Mouse (Mus musculus): ENCODE data around the gene Slc7a7. TPM values are rescaled to one million over a fixed set of nuclear protein-coding genes. Genes with fewer than 3 reads are reported as not detected.

The Slc7a7 gene
- total RNA-seq, 1 experiment = 93.1 TPM

DNA sequence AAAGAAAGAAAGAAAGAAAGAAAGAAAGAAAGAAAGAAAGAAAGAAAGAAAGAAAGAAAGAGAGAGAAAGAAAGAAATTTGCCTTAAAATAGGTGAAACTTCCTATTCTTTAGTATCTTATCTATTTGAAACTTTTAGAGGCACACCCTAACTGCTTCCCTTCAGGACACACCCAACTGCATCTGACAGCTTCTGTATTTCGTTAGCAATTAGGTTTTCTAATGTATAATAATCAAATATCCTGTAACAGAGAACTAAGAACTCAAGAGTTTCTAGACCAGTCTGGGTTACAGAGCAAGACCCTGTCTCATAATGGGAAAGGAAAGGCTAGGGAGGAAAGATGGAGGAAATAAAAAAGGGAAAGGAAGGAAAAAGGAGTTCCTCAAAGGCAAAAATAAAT lies 7.1 kb upstream of the Slc7a7 start:
- TF ChIP-seq HCFC1 (IDR thresholded peaks at IDR 0.05; ENCODE audit: borderline replicate concordance, insufficient read depth, low read length) (no peak), ZNF384 (IDR thresholded peaks at IDR 0.05; ENCODE audit: low read depth, low read length) (no peak), CHD2 (IDR thresholded peaks at IDR 0.05; ENCODE audit: low read depth, low read length) (no peak)
- H3K36me3 ChIP-seq (ENCODE audit: control insufficient read depth, insufficient read depth, low read length, poor library complexity, severe bottlenecking) = peaks cover 4% of the 10 kb centered on the region
- in situ Hi-C loops (cut with MboI; ENCODE audit: low sequenced_read_pairs in 2 of 2, unreplicated experiment in 2 of 2) = no loop called here
- no peak overlapping the region for H3K27ac ChIP-seq (ENCODE audit: insufficient read depth, low read depth, low read length, poor library complexity, severe bottlenecking)
- DNase-seq (ENCODE audit: low read depth, low spot score) = no peak
- H3K9me3 ChIP-seq (ENCODE audit: control insufficient read depth, insufficient read depth, low read depth, low read length) = no peaks in the 10 kb centered on the region
- H3K9ac ChIP-seq (ENCODE audit: insufficient read depth, low read depth, low read length, poor library complexity, severe bottlenecking) = no peak overlapping the region
- peaks cover 0 to 5% of the 10 kb centered on the region in 2 experiments; a peak in 3 of 4 replicates for H3K4me1 ChIP-seq (ENCODE audit: control insufficient read depth in 2 of 2, insufficient read depth in 2 of 2, low read length in 2 of 2, poor library complexity in 1 of 2)
- H3K4me3 ChIP-seq (ENCODE audit: insufficient read depth in 1 of 2, low read depth in 1 of 2, low read length in 2 of 2, poor library complexity in 1 of 2, severe bottlenecking in 1 of 2) = no peak overlapping the region

DNA sequence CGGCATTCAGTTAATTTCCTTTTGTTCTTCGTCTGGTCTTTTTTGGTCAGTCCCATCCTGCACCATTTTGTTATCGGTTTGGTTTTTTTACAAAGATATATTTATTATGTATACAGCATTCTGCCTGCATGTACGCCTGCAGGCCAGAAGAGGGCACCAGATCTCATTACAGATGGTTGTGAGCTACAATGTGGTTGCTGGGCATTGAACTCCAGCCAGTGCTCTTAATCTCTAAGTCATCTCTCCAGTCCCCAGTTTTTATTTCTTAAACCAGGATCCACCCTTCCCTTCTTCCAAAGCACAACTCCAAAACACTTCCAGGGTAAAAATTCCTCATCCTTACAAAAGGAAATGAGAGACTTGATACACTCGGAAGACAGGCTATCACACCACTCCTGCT lies 5.8 kb upstream of the Slc7a7 start:
- H3K4me1 ChIP-seq (ENCODE audit: control insufficient read depth in 2 of 2, insufficient read depth in 2 of 2, low read length in 2 of 2, poor library complexity in 1 of 2) = peaks cover 0 to 7% of the 10 kb centered on the region in 2 experiments; a peak in 3 of 4 replicates
- no peak for DNase-seq (ENCODE audit: low read depth, low spot score)
- H3K9ac ChIP-seq (ENCODE audit: insufficient read depth, low read depth, low read length, poor library complexity, severe bottlenecking) = no peak overlapping the region
- in situ Hi-C loops (cut with MboI; ENCODE audit: low sequenced_read_pairs in 2 of 2, unreplicated experiment in 2 of 2) = no loop called here
- no peaks in the 10 kb centered on the region for H3K9me3 ChIP-seq (ENCODE audit: control insufficient read depth, insufficient read depth, low read depth, low read length)
- H3K4me3 ChIP-seq (ENCODE audit: insufficient read depth in 1 of 2, low read depth in 1 of 2, low read length in 2 of 2, poor library complexity in 1 of 2, severe bottlenecking in 1 of 2) = no peak overlapping the region
- H3K27ac ChIP-seq (ENCODE audit: insufficient read depth, low read depth, low read length, poor library complexity, severe bottlenecking) = no peak overlapping the region
- H3K36me3 ChIP-seq (ENCODE audit: control insufficient read depth, insufficient read depth, low read length, poor library complexity, severe bottlenecking) = no peaks in the 10 kb centered on the region
- TF ChIP-seq ZNF384 (IDR thresholded peaks at IDR 0.05; ENCODE audit: low read depth, low read length) (0 out of 2 replicates have a peak, but pooled peaks have one; percentile 41), CHD2 (IDR thresholded peaks at IDR 0.05; ENCODE audit: low read depth, low read length) (no peak)

DNA sequence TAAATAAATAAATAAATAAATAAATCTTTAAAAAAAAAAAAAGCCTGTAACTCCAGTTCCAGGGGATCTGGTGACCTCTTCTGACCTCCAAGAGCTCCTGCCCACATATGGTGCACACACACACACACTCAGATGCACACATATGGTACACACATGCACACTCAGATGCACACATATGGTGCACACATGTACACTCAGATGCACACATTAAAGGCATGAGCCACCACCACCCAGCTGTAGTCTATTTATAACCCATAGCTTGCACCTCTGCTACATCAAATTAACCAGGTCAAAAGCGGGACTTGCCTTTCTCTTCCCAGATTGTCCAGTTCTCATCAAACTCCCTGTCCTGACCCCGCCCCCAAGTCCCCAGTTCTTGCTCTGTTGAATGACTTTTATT lies 3.4 kb upstream of the Slc7a7 start:
- H3K4me1 ChIP-seq (ENCODE audit: control insufficient read depth in 2 of 2, insufficient read depth in 2 of 2, low read length in 2 of 2, poor library complexity in 1 of 2) = peaks cover 3 to 7% of the 10 kb centered on the region in 2 experiments; a peak in 3 of 4 replicates
- no peak overlapping the region for H3K9ac ChIP-seq (ENCODE audit: insufficient read depth, low read depth, low read length, poor library complexity, severe bottlenecking)
- H3K27ac ChIP-seq (ENCODE audit: insufficient read depth, low read depth, low read length, poor library complexity, severe bottlenecking) = no peak overlapping the region
- no peak overlapping the region for H3K4me3 ChIP-seq (ENCODE audit: insufficient read depth in 1 of 2, low read depth in 1 of 2, low read length in 2 of 2, poor library complexity in 1 of 2, severe bottlenecking in 1 of 2)
- no peak for TF ChIP-seq HCFC1 (IDR thresholded peaks at IDR 0.05; ENCODE audit: borderline replicate concordance, insufficient read depth, low read length)
- TF ChIP-seq ZNF384 (IDR thresholded peaks at IDR 0.05; ENCODE audit: low read depth, low read length) = no peak
- no peak for TF ChIP-seq MAFK (IDR thresholded peaks at IDR 0.05; ENCODE audit: insufficient read depth, low read depth, low read length)
- TF ChIP-seq CHD2 (IDR thresholded peaks at IDR 0.05; ENCODE audit: low read depth, low read length) = no peak
- no peak for TF ChIP-seq ZC3H11A (IDR thresholded peaks at IDR 0.05; ENCODE audit: borderline replicate concordance, low read depth, low read length)
- in situ Hi-C loops (cut with MboI; ENCODE audit: low sequenced_read_pairs in 2 of 2, unreplicated experiment in 2 of 2) = no loop called here
- no peaks in the 10 kb centered on the region for H3K9me3 ChIP-seq (ENCODE audit: control insufficient read depth, insufficient read depth, low read depth, low read length)
- no peaks in the 10 kb centered on the region for H3K36me3 ChIP-seq (ENCODE audit: control insufficient read depth, insufficient read depth, low read length, poor library complexity, severe bottlenecking)
- DNase-seq (ENCODE audit: low read depth, low spot score) = no peak

- peak overlapping the region; percentile 67 for H3K27ac ChIP-seq (ENCODE audit: insufficient read depth, low read depth, low read length, poor library complexity, severe bottlenecking)
- peak overlapping the region; percentile 73 to 78 for H3K4me3 ChIP-seq (ENCODE audit: insufficient read depth in 1 of 2, low read depth in 1 of 2, low read length in 2 of 2, poor library complexity in 1 of 2, severe bottlenecking in 1 of 2)
- peak overlapping the region; percentile 78 for H3K9ac ChIP-seq (ENCODE audit: insufficient read depth, low read depth, low read length, poor library complexity, severe bottlenecking)
- no peaks in the 10 kb centered on the region for H3K36me3 ChIP-seq (ENCODE audit: control insufficient read depth, insufficient read depth, low read length, poor library complexity, severe bottlenecking)
- H3K4me1 ChIP-seq (ENCODE audit: control insufficient read depth in 2 of 2, insufficient read depth in 2 of 2, low read length in 2 of 2, poor library complexity in 1 of 2) = peaks cover 3 to 7% of the 10 kb centered on the region in 2 experiments; a peak in 1 of 4 replicates
- DNase-seq (ENCODE audit: low read depth, low spot score) = no peak
- H3K9me3 ChIP-seq (ENCODE audit: control insufficient read depth, insufficient read depth, low read depth, low read length) = no peaks in the 10 kb centered on the region
- in situ Hi-C loops (cut with MboI; ENCODE audit: low sequenced_read_pairs in 2 of 2, unreplicated experiment in 2 of 2) = no loop called here
- TF ChIP-seq ZC3H11A (IDR thresholded peaks at IDR 0.05; ENCODE audit: borderline replicate concordance, low read depth, low read length) (no peak), CHD2 (IDR thresholded peaks at IDR 0.05; ENCODE audit: low read depth, low read length) (no peak), HCFC1 (IDR thresholded peaks at IDR 0.05; ENCODE audit: borderline replicate concordance, insufficient read depth, low read length) (no peak), ZNF384 (IDR thresholded peaks at IDR 0.05; ENCODE audit: low read depth, low read length) (no peak), MAFK (IDR thresholded peaks at IDR 0.05; ENCODE audit: insufficient read depth, low read depth, low read length) (no peak)
These were observed 750 bp downstream of the Slc7a7 start for GRCm38 (mm10) chr14:54416830-54417229.

- Histone ChIP-seq H3K4me1 (ENCODE audit: control insufficient read depth in 2 of 2, insufficient read depth in 2 of 2, low read length in 2 of 2, poor library complexity in 1 of 2) (peaks cover 7 to 9% of the 10 kb centered on the region in 2 experiments; a peak in 1 of 4 replicates), H3K27ac (ENCODE audit: insufficient read depth, low read depth, low read length, poor library complexity, severe bottlenecking) (peak overlapping the region; percentile 67), H3K9me3 (ENCODE audit: control insufficient read depth, insufficient read depth, low read depth, low read length) (no peaks in the 10 kb centered on the region), H3K36me3 (ENCODE audit: control insufficient read depth, insufficient read depth, low read length, poor library complexity, severe bottlenecking) (no peaks in the 10 kb centered on the region), H3K4me3 (ENCODE audit: insufficient read depth in 1 of 2, low read depth in 1 of 2, low read length in 2 of 2, poor library complexity in 1 of 2, severe bottlenecking in 1 of 2) (peak overlapping the region; percentile 73 to 78), H3K9ac (ENCODE audit: insufficient read depth, low read depth, low read length, poor library complexity, severe bottlenecking) (peak overlapping the region; percentile 78)
- in situ Hi-C loops (cut with MboI; ENCODE audit: low sequenced_read_pairs in 2 of 2, unreplicated experiment in 2 of 2) = no loop called here
- no peak for DNase-seq (ENCODE audit: low read depth, low spot score)
- TF ChIP-seq HCFC1 (IDR thresholded peaks at IDR 0.05; ENCODE audit: borderline replicate concordance, insufficient read depth, low read length) (no peak), CHD2 (IDR thresholded peaks at IDR 0.05; ENCODE audit: low read depth, low read length) (no peak), ZC3H11A (IDR thresholded peaks at IDR 0.05; ENCODE audit: borderline replicate concordance, low read depth, low read length) (no peak), MAFK (IDR thresholded peaks at IDR 0.05; ENCODE audit: insufficient read depth, low read depth, low read length) (no peak), ZNF384 (IDR thresholded peaks at IDR 0.05; ENCODE audit: low read depth, low read length) (no peak)
These were observed 1.3 kb downstream of the Slc7a7 start for GRCm38 (mm10) chr14:54416229-54416775.
